Mouse (Mus musculus): ENCODE results near the gene Itpkb. TPM values are rescaled to one million over a fixed set of nuclear protein-coding genes. Genes with fewer than 3 reads are reported as not detected.

Gene Itpkb
- polyA plus RNA-seq, 1 experiment from 2014 or later = 9.4 TPM

DNA sequence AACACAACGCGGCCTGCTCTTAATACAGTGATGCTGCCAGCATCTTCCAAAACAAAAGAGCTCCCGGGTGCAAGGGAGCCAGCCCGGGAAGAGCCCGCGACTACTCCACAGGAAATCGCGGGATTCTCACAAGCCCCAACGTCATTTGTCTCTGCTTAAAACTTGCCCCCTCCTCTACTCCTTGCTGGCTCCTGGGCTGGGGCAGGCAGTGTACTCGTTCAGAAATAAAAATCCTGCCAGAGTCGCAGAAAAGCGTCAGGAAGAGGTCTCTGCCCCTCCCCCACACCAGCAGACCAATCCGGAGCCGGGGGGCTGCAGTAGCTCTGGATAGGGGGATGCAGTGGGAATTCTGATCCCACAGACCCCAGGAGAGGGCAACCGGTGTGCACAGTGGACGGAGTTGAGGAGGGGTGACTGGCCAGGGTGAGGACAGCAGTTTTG is 102.8 kb downstream of the Itpkb start:
- WGBS = 3% methylated on average over 16 of the region's 16 CpGs
- Histone ChIP-seq H3K27me3 (ENCODE audit: control insufficient read depth, insufficient read depth, low read depth, low read length) (no peaks in the 10 kb centered on the region), H3K4me2 (ENCODE audit: low read depth, low read length) (peak overlapping the region; percentile 53), H3K27ac (ENCODE audit: low read length) (no peak overlapping the region), H3K36me3 (ENCODE audit: control insufficient read depth, insufficient read depth, low read length) (no peaks in the 10 kb centered on the region), H3K4me3 (ENCODE audit: low read length) (peak overlapping the region; percentile 22; the same call in 1 of the 2 replicates), H3K4me1 (replicated peaks; ENCODE audit: control insufficient read depth, insufficient read depth, low read length) (peaks cover 9% of the 10 kb centered on the region; the same call in 1 of the 2 replicates), H3K9me3 (ENCODE audit: control insufficient read depth, low read length) (no peaks in the 10 kb centered on the region), H3K9ac (ENCODE audit: low read length) (peak overlapping the region; percentile 54)
- peak; percentile 1; the same call in 1 of the 2 replicates for ATAC-seq (ENCODE audit: low read depth)

DNA sequence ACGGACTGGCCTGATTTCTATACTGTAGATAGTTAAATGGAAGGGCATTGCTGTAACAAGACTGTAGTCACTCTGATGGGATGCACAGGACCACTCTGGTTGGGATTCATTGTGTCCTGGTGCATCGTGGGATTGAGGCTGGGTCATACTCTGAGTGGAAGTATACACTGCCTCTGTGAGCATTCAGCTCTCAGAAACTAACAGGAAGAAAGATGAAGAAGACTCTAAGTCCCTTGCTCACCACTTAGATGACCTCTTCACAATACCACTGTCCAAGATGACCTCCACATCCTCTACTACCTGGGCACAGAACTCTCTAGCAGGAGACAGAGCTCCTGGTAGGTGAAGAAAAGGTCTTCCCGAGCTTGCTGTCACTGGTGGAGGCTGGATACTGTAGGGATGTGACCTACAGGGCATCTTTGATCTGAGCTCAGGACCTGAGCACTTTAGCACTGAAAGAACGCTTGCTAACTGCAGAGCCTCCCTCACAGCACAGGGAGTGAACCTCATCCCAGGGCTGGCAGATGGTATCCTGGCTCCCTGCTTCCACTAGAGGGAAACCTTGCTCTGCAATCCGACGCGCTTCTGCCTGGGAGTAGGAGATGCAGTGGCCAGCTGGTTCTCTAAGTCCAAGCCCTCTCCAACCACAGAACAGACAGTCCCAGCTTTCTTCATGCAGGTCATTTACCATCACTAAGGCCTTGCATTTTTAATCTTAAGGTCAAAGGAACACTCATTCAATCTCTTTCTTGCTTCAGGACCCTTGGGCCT is 103.7 kb downstream of the Itpkb start:
- peaks cover 8% of the 10 kb centered on the region; the same call in 1 of the 2 replicates for H3K4me1 ChIP-seq (replicated peaks; ENCODE audit: control insufficient read depth, insufficient read depth, low read length)
- WGBS = 16% methylated on average over 7 of the region's 7 CpGs
- no peaks in the 10 kb centered on the region for H3K27me3 ChIP-seq (ENCODE audit: control insufficient read depth, insufficient read depth, low read depth, low read length)
- H3K4me2 ChIP-seq (ENCODE audit: low read depth, low read length) = no peak overlapping the region
- H3K36me3 ChIP-seq (ENCODE audit: control insufficient read depth, insufficient read depth, low read length) = no peaks in the 10 kb centered on the region
- peak; percentile 83 for ATAC-seq (ENCODE audit: low read depth)
- H3K9me3 ChIP-seq (ENCODE audit: control insufficient read depth, low read length) = no peaks in the 10 kb centered on the region
- H3K9ac ChIP-seq (ENCODE audit: low read length) = no peak overlapping the region
- no peak overlapping the region for H3K4me3 ChIP-seq (ENCODE audit: low read length)
- H3K27ac ChIP-seq (ENCODE audit: low read length) = no peak overlapping the region

DNA sequence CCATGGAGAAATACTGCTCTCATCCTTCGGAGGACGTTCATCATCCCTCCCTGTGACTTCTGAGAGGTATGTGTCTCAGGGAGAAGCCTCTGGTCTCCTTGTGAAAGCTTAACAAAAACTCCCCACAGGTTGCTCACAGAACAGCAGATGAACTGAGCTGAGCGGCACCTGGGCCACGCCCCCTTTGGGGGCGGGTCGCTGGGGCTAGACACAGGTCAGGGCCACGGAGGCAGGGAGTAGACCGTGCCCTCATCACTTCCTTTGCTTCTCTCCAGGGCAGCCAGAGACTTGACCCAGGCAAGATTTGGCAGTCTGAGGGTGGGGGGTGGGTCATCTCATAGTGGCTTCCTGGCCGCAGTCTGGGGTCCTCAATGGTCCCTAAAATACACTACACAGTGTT is 104.6 kb downstream of the Itpkb start:
- H3K4me1 ChIP-seq (replicated peaks; ENCODE audit: control insufficient read depth, insufficient read depth, low read length) = peaks cover 8% of the 10 kb centered on the region; the same call in 1 of the 2 replicates
- H3K4me3 ChIP-seq (ENCODE audit: low read length) = no peak overlapping the region
- no peaks in the 10 kb centered on the region for H3K27me3 ChIP-seq (ENCODE audit: control insufficient read depth, insufficient read depth, low read depth, low read length)
- no peak for ATAC-seq (ENCODE audit: low read depth)
- no peak overlapping the region for H3K27ac ChIP-seq (ENCODE audit: low read length)
- H3K4me2 ChIP-seq (ENCODE audit: low read depth, low read length) = no peak overlapping the region
- H3K9me3 ChIP-seq (ENCODE audit: control insufficient read depth, low read length) = no peaks in the 10 kb centered on the region
- WGBS = 10% methylated on average over 9 of the region's 9 CpGs
- H3K36me3 ChIP-seq (ENCODE audit: control insufficient read depth, insufficient read depth, low read length) = no peaks in the 10 kb centered on the region
- no peak overlapping the region for H3K9ac ChIP-seq (ENCODE audit: low read length)

DNA sequence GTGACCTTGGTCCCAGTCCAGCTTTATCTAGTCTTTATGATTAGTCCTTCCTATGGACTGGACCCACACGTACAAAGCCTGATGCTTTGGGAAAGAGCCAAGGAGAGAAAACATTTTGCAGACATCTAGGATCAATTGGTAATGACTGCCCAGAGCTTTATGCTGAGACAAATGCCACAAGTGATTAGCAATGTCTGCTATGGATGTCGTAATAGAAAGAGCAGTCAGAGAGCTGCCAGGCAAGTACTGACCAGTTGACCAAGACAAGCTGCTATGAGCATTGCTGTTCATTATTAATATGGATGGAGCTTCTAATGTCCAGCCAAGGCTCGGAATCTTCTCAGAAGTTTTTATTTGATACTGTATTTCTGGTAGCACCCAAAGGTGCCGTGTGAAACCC is 109.2 kb downstream of the Itpkb start:
- no peak overlapping the region for H3K9ac ChIP-seq (ENCODE audit: low read length)
- 53% methylated on average over 4 of the region's 4 CpGs for WGBS
- no peak overlapping the region for H3K4me3 ChIP-seq (ENCODE audit: low read length)
- ATAC-seq (ENCODE audit: low read depth) = no peak
- H3K36me3 ChIP-seq (ENCODE audit: control insufficient read depth, insufficient read depth, low read length) = no peaks in the 10 kb centered on the region
- peaks cover 2% of the 10 kb centered on the region; the same call in 1 of the 2 replicates for H3K4me1 ChIP-seq (replicated peaks; ENCODE audit: control insufficient read depth, insufficient read depth, low read length)
- H3K27me3 ChIP-seq (ENCODE audit: control insufficient read depth, insufficient read depth, low read depth, low read length) = no peaks in the 10 kb centered on the region
- H3K27ac ChIP-seq (ENCODE audit: low read length) = no peak overlapping the region
- no peak overlapping the region for H3K4me2 ChIP-seq (ENCODE audit: low read depth, low read length)
- no peaks in the 10 kb centered on the region for H3K9me3 ChIP-seq (ENCODE audit: control insufficient read depth, low read length)

DNA sequence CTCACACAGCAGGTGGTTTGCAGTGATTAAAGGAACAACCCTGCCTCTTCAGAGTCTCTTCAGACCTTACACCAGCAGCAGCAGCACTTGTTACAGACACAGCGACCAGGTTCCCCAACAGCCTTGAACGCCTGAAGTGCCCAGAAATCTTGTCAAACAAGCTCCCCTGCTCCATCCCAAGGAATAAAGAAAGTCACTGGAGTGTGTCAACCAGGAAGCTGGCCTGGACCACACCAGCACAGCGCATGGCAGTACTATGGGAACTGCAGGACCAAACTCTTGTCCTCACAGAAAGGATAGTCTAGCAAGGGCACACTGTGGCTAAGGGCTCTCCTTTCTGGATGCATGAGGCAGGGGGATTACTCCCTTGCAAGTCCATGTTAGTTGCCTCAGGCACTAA is 114.1 kb downstream of the Itpkb start:
- Histone ChIP-seq H3K27me3 (ENCODE audit: control insufficient read depth, insufficient read depth, low read depth, low read length) (no peaks in the 10 kb centered on the region), H3K4me3 (ENCODE audit: low read length) (no peak overlapping the region), H3K9me3 (ENCODE audit: control insufficient read depth, low read length) (no peaks in the 10 kb centered on the region), H3K27ac (ENCODE audit: low read length) (no peak overlapping the region), H3K4me2 (ENCODE audit: low read depth, low read length) (no peak overlapping the region), H3K9ac (ENCODE audit: low read length) (no peak overlapping the region), H3K36me3 (ENCODE audit: control insufficient read depth, insufficient read depth, low read length) (no peaks in the 10 kb centered on the region), H3K4me1 (replicated peaks; ENCODE audit: control insufficient read depth, insufficient read depth, low read length) (no peaks in the 10 kb centered on the region; the same call in 1 of the 2 replicates)
- no peak for ATAC-seq (ENCODE audit: low read depth)
- WGBS = 44% methylated on average over 3 of the region's 3 CpGs

DNA sequence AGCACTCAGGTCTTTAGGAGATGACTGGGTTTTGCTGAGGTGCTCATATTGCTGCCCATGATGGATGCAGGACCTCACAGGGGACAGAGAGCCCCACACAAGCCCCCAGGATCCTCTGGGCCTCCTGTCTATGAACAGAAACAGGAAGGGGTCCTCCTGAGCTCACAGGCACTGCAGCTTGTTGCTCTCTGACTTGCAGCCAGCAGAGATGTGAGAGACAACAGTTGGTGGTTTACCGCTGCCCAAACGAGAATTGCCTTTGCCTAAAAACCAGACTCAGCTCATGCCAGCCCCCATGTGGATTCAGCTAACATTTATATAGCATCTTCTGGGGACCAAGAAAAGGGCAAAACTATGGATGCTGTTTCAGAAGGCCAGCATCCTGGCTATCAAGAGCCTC is 119.4 kb downstream of the Itpkb start:
- Histone ChIP-seq H3K4me2 (ENCODE audit: low read depth, low read length) (no peak overlapping the region), H3K4me3 (ENCODE audit: low read length) (no peak overlapping the region), H3K27me3 (ENCODE audit: control insufficient read depth, insufficient read depth, low read depth, low read length) (no peaks in the 10 kb centered on the region), H3K27ac (ENCODE audit: low read length) (no peak overlapping the region), H3K4me1 (replicated peaks; ENCODE audit: control insufficient read depth, insufficient read depth, low read length) (no peaks in the 10 kb centered on the region), H3K9me3 (ENCODE audit: control insufficient read depth, low read length) (no peaks in the 10 kb centered on the region), H3K9ac (ENCODE audit: low read length) (no peak overlapping the region), H3K36me3 (ENCODE audit: control insufficient read depth, insufficient read depth, low read length) (no peaks in the 10 kb centered on the region)
- WGBS = 59% methylated on average over 2 of the region's 2 CpGs
- no peak for ATAC-seq (ENCODE audit: low read depth)

DNA sequence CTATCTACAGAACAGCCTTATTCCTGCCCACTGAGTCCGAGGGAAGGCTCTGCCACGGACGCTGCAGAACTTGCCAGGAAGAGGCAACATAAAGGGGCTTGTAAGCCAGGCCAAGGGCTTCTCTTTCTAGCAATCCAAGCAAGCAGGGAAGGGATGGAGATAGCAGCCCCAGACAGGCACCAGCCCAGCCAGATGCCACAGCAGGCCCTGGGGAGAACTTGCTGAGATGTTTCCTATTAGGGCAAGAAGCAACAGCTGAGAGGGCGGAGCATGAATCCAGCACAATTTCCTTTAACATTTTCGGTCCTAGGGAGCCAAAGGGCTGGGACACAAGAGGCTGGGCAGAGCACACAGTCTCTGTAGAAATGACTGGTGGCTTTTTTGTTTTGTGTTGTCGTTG is 128.0 kb downstream of the Itpkb start:
- 0 out of 2 replicates have a peak, but pooled peaks have one; percentile 28 for ATAC-seq (ENCODE audit: low read depth)
- no peaks in the 10 kb centered on the region for H3K9me3 ChIP-seq (ENCODE audit: control insufficient read depth, low read length)
- 57% methylated on average over 6 of the region's 6 CpGs for whole genome bisulfite sequencing

DNA sequence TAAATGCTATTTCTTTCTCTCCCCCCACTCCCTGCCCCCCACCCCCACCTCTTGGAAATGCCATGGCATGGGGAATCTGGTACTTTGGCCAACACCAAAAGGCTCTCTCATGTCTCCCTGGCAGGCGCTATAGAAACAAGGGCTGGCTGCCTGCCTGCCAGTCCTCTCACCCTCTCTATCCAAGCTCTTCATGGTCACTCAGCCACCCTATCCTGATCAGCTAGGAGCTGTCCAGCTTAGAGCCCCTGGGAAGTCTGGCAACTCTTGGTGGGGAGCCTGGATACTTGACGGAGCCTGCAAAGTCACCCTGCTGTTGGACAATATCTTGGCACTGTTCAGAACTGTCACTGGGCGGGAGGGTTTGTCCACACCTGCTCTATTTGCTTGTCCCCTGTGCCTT is 128.4 kb downstream of the Itpkb start:
- no peak overlapping the region for H3K9ac ChIP-seq (ENCODE audit: low read length)
- 0 out of 2 replicates have a peak, but pooled peaks cover 3% of the 10 kb centered on the region for H3K4me1 ChIP-seq (replicated peaks; ENCODE audit: control insufficient read depth, insufficient read depth, low read length)
- no peak overlapping the region for H3K4me2 ChIP-seq (ENCODE audit: low read depth, low read length)
- no peaks in the 10 kb centered on the region for H3K27me3 ChIP-seq (ENCODE audit: control insufficient read depth, insufficient read depth, low read depth, low read length)
- H3K36me3 ChIP-seq (ENCODE audit: control insufficient read depth, insufficient read depth, low read length) = no peaks in the 10 kb centered on the region
- 0 out of 2 replicates have a peak, but pooled peaks have one; percentile 32 for ATAC-seq (ENCODE audit: low read depth)
- no peak overlapping the region for H3K4me3 ChIP-seq (ENCODE audit: low read length)
- H3K27ac ChIP-seq (ENCODE audit: low read length) = no peak overlapping the region
- H3K9me3 ChIP-seq (ENCODE audit: control insufficient read depth, low read length) = no peaks in the 10 kb centered on the region
- 40% methylated on average over 3 of the region's 3 CpGs for WGBS

More for the DNA sequence above, 128.0 kb downstream of the Itpkb start:
- Histone ChIP-seq H3K4me1 (replicated peaks; ENCODE audit: control insufficient read depth, insufficient read depth, low read length) (0 out of 2 replicates have a peak, but pooled peaks cover 3% of the 10 kb centered on the region), H3K4me2 (ENCODE audit: low read depth, low read length) (no peak overlapping the region), H3K27ac (ENCODE audit: low read length) (no peak overlapping the region), H3K4me3 (ENCODE audit: low read length) (no peak overlapping the region), H3K27me3 (ENCODE audit: control insufficient read depth, insufficient read depth, low read depth, low read length) (no peaks in the 10 kb centered on the region), H3K9ac (ENCODE audit: low read length) (no peak overlapping the region), H3K36me3 (ENCODE audit: control insufficient read depth, insufficient read depth, low read length) (no peaks in the 10 kb centered on the region)

DNA sequence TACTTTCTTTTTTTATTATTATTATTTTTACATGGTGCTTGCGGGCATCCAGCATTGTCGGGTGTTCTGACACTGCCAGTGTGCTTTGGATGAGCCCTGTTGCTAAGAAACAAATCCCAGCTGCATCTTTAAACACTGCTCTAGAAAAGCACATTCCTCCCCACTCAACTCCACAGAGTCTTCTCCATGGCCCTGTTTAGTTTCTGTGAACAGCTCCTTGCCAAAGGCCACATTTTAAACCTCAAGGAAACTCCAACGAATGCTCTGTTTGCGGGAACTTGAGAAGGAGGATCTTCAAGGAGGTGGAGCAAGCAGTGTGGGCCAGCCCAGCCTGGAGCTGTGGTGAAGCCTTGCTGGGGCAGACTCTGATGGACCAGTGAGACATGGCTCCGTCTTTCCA is 130.4 kb downstream of the Itpkb start:
- no peak overlapping the region for H3K4me3 ChIP-seq (ENCODE audit: low read length)
- 36% methylated on average over 5 of the region's 5 CpGs for WGBS
- H3K36me3 ChIP-seq (ENCODE audit: control insufficient read depth, insufficient read depth, low read length) = no peaks in the 10 kb centered on the region
- 0 out of 2 replicates have a peak, but pooled peaks cover 3% of the 10 kb centered on the region for H3K4me1 ChIP-seq (replicated peaks; ENCODE audit: control insufficient read depth, insufficient read depth, low read length)
- 0 out of 2 replicates have a peak, but pooled peaks have one; percentile 16 for ATAC-seq (ENCODE audit: low read depth)
- H3K27ac ChIP-seq (ENCODE audit: low read length) = no peak overlapping the region
- H3K9me3 ChIP-seq (ENCODE audit: control insufficient read depth, low read length) = no peaks in the 10 kb centered on the region
- H3K27me3 ChIP-seq (ENCODE audit: control insufficient read depth, insufficient read depth, low read depth, low read length) = no peaks in the 10 kb centered on the region
- H3K4me2 ChIP-seq (ENCODE audit: low read depth, low read length) = no peak overlapping the region
- H3K9ac ChIP-seq (ENCODE audit: low read length) = no peak overlapping the region

All from lung, embryonic 16.5 days (tissue).